Mouse (Mus musculus) ovary, postnatal 14 days (tissue): ENCODE measurements around the gene Gnat2.

Source experiments
- DNase-seq: peaks from one replicate; pipeline ENCODE4 v3.0.0; 2022; ENCODE audit warnings: low spot score

Gnat2 gene

DNA sequence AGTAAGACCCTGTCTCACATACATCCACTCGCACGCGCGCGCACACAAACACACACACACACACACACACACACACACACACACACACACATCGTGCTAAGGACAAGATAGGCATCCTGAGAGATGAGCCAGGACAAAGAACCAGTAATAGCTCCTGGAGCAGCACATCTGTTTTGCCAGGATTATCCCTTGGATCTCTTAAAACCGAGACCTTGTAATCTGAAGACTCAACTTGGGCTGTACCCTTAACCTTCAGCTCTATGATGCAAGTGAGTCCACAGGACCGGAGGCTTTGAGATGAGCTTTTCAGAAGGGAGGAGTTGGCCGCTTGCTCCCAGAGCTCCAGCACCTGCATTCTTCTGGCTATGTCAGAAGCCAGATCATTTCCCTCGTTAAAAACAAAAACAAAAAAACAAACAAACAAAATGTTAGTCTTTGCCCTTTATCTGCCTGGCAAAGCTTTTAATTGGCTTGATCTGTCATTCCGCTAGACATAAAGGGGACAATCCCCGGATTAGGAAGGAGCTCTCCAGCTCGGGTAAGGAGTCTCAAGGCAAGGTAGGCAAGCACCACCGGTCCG, at the start of gene Gnat2:
TSS of gene Gnat2 (plus strand) at position 254 of the 580 bp plus-strand sequence.
- no peak for DNase-seq

- peak; percentile 72 for DNase-seq
These were observed 48.0 kb upstream of the Gnat2 start, which contains the start of gene Gstm4 for GRCm38 (mm10) chr3:108044394-108045140. Gene Gstm4 (minus strand): TSS chr3:108044894.

- no peak for DNase-seq
These were observed 45.5 kb upstream of the Gnat2 start for GRCm38 (mm10) chr3:108046944-108047655.

DNA sequence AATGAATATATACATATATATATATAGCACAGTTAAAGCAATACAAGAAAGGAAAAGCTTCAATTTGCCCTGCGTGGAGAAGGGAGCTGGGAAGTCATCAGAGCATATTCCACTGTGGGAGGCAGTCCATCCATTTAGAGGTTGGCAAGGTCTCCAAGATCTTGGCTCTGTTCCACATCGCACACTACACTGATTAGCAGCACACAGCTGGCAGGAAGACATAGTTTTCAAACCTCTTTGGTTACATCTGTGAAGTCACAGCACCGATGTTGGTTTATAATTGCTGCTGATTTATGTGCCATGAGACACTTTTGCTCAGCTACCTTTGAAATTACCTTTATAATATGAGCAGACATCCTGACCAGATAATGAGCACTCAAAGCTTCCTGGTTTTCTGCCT, 44.3 kb upstream of the Gnat2 start:
- DNase-seq = no peak

DNA sequence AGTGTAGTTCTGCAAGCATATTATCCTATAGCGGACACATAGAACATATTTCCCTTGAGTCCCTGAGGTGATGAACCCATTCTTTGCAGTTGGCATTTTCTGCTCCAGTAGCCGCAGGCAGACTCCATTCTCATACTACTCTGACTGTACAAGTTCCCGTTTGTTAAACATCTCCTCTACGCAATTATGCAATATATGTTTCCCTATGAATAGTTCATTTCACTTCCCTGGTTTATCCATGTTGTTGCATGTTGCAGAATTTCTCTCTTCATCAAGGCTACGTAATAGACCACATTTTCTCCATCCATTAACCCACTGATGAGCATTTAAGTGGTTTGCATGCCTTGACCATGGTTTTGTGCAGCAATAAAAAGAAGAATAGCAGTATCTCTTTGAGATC, 42.1 kb upstream of the Gnat2 start:
- no peak for DNase-seq

DNA sequence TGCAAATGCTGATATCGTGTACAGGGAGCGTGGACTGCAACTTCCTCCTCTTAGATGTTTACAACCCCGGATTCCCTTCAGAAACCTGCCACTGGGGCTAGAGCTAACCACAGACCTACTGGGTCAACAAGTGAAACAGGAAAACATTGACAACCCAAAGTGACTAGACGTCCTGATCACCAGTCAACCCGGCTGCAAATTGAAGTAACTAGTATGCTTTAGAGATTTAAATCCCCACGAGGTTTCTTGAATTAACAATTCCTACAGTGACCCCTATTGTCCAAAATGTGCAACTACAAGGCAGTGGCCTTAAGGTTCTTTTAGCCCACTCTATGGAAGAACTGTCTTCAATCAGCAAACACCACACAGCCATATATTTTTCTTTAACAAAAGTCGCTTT, 31.2 kb upstream of the Gnat2 start:
- peak; percentile 41 for DNase-seq

DNA sequence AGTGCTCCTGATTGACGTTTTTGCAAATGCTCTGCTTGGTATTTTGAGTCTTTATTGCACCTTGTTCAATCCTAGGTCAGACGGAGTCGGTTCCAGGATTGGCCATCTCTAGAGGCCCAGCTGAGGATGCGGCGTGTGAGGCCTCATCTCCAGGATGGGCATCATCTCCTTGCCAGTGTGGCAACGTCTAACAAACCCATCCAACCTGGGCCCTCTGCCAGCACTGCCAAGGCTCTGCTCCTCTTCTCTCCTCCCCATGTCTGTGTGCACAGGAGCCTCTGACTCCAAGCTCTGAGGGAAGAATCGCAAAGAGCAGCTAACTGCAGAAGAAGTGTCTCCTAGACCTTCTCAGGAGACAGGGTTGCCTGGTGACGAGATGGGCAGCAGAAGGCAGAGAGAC, 29.9 kb upstream of the Gnat2 start:
- no peak for DNase-seq

GRCm38 (mm10) chr3:108064672-108065071, 27.9 kb upstream of the Gnat2 start:
- no peak for DNase-seq

DNA sequence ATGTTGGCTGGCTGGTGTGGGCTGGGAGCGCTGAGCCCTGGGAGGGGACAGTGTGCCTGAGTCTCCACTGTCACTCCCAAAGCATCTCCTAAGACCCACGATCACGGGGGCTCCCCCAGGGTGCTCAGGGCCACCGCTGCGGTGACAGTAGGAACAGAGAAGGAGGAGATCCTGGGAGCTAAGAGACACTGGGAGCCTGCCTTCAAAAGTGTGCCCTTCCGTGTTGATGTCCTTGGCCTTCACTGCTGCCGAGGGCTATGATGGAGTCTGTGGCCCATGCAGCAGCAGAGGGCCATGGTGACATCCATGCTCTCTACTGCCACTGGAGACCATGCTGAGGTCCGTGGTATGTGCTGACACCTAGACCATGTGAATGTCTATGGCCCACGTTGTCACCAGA, 27.0 kb upstream of the Gnat2 start:
- DNase-seq = no peak

- no peak for DNase-seq
These were observed 25.1 kb upstream of the Gnat2 start for GRCm38 (mm10) chr3:108067370-108067934.

GRCm38 (mm10) chr3:108068826-108069225, 23.8 kb upstream of the Gnat2 start:
- DNase-seq = no peak

GRCm38 (mm10) chr3:108069231-108069870, 23.2 kb upstream of the Gnat2 start:
- DNase-seq = peak; percentile 22

DNA sequence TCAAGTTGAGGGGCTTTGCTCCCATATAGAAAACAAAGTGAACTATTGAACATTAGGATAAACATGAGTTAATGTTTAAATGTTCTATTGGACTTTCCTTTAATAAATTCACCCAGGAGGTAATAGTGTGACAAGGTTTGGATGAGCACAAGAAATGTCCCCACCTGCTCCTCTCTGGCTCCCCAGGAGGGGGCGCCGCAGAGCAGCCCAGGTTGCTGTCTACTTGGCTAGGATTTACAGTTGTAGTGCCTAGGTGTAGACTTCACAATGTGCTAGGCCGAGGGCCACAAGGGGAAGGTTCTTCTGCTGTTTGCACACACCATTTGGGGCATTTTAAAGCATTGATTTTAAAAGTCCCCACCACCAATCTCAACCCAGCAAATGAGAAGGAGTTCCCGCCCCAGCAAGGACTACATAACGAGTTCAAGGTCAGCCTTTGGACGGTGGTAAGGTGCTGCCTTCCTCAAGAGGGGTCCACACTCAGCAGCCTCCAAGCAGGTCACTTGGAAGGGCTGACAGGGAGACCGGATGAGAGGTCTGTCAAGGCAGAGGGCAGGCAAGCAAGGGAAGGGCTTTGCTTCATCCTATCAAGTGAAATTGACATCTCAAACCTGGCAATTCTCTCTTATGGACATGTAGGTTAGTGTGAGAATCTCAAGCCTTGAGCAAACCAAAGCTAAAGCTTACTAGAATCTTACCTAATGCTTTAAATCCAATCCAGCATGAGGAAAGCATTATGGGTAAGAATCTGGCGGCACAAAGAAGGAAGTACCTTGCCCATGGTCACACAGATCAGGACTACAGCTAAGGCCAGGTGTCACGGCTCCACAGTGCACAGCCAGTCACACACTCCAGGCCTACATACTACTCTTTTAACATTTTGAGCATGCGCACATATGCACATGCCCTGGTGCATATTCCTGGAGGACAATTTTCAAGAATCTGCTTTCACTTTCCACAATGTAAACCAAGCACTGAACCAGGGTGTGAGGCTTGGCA, 22.0 kb upstream of the Gnat2 start:
- DNase-seq = peak; percentile 55

DNA sequence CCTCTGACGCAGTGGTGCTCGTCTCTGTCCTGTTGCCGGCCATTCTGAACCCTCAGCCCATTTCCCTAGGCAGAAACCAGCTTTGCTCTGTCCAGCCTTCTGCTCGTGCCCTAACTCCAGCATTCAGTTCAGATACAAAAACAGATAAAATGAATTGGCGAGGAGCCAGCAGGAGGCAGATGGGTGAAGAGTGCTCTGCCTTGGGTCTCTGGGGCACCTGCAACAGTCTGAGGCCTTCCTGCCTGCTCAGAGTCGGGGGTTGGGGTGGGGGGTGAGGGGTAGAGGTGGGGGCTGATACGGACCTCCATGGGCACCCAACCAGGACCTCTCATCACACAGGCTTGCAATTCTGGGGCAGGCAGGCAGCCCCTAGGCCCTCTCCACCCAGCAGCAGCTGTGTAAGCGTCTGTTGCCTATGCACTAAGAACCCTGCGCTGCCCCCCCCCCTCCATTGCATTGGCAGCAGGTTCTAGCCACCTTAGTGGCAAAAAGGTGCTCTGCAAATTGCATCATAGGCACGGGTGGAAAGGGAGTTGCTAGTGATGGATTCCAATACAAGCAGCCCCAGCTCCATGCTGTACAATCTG, 19.5 kb upstream of the Gnat2 start:
- DNase-seq = no peak

DNA sequence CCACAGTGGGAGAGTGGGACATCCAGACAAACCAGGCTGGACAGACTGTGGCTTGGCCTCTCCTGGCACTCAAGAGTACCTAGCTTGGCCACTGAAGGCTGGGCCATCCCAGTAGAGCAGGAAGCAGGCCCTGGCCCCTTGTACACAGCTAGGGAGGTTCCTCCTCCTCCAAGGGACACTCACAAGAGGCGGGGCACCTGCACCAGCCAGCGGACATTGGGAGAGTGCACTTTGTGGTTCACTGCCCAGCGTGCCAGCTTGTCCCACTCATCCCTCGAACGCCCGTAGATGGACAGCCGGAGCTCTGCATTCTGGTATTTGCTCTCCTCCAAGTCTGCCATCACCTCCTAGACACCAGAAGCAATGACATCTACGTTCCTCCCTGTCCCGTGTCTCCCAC, 15.8 kb upstream of the Gnat2 start:
- DNase-seq = no peak

DNA sequence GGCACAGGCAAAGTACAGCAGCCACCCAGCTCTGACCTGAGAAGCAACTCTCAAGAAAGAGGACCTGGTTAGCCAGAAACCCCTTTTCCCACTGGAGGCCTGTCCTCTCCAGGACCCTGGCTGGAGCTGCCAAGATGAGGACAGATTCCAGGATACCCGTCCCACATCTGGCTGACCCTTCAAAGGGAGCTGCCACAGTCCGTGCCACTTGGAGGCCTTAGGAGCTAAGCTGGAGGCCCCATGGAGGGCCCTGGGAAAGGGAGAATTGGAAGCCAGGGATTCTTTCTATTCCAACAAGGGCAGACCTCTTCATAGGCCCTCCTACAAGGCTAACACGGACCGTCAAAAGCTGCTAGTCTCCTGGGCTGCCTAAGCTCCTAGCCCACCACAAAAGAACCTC, 10.9 kb upstream of the Gnat2 start:
- DNase-seq = no peak

DNA sequence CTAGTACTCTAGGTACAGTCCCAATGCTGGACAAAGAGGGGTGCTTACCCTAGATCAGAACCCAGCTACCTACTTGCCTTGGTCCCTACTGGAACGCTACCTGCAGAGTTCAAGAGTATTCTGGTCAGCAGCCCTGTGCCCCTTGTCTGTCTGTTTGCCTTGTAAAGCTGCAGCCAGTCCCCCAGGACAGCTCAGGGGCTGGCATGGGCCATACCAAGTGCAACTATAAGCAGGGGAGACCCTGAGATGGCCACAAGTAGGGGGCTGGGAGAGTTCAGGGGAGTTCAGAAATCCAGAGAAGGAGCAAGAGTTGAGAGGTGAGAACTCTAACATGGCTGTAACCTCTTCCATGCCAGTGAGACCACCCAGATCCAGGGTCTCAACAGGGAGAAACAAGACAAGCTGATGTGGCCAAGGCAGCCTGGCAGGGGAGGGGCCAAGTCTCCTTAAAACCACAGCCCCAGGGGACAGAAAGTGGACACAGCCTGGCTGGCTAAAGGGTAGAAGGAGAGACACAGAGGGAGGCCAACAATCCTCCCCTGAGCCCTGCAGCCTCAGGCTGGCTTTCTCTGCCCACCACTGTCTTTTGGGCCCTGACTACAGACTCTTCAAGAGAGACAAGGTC, 10.2 kb upstream of the Gnat2 start:
- DNase-seq = no peak

- no peak for DNase-seq
These were observed 9.4 kb upstream of the Gnat2 start for GRCm38 (mm10) chr3:108083161-108083560.

DNA sequence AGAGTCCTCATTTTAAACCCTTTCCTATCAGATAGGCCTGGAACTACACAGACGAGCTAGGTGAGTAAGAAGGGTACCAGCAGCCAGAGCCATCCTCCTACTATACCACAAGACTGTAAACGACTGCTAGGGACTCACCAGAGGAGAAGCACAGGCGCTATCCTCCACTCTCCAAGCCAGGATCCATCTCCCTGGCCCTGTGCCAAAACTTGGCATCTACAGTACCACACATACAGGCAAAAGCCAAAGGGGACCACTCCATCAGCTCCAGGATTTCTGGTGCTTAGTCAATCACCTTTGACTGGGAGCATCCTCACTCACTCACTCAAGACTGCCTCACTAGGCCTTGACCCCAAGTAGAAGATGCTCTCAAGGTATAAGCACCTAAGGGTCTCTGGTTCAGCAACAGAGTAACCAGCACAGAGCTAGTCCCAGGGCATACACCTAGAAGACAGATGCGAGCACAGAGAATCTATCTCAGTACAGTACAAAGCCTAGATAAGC, 8.6 kb upstream of the Gnat2 start:
- DNase-seq = no peak

DNA sequence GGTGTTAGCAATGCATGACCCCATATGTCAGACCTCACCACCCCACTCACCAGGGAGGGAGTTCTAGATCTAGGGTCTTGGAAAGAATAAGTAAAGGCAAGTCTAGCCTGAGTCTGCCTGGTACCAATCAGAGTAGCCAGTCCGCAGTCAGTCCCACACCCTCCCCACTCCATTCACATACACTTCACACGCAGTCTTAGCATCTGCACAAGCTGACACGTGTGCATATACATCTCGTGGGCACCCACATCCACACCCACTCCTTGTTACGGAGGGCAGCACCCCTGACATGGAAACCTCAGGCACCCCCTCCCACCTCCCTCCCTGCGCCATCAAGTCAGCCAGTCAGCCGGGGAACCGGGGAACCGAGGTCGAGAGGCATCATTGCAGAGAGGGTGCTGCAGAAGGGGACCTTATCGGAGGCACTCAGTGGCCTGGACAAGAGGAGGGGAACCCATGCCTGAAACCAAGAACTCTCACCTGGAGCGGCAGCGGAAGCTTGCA, 7.8 kb upstream of the Gnat2 start:
- no peak for DNase-seq
